Mouse (Mus musculus) megakaryocyte-erythroid progenitor cell, adult 5-6 weeks (primary cell): Measurements from ENCODE around the gene Mrpl51. TPM values are rescaled to one million over a fixed set of nuclear protein-coding genes. Genes with fewer than 3 reads are reported as not detected.

Experiments used
- total RNA-seq, 2 experiments: library from RNA; stranded (forward) in 1 of 2; stranded (reverse) in 1 of 2; fragments of 200-1000, 215-1000 nt in 1 of 2; fragments of >200 nt in 1 of 2; fragmentation: Nextera tagmentation in 1 of 2; gene quantifications; 2 replicates each; pipeline ENCODE4 v1.2.3; 2014 to 2017

The Mrpl51 gene
- total RNA-seq, 2 experiments from 2014 or later, result 151 to 194 TPM

Other genes starting within 250 kb of the Mrpl51 start
- gene Cops7a, start 226.3 kb upstream of the Mrpl51 start, total RNA-seq (2014; fragmentation: Nextera tagmentation), result 71.0 and 117 TPM in 2 replicates
- gene Cops7a, start 226.3 kb upstream of the Mrpl51 start, total RNA-seq (2017), result 46.8 and 57.5 TPM in 2 replicates
- gene Pianp, start 195.1 kb upstream of the Mrpl51 start, total RNA-seq (2014; fragmentation: Nextera tagmentation), result not detected in 2 replicates
- gene Pianp, start 195.1 kb upstream of the Mrpl51 start, total RNA-seq (2017), result not detected in 2 replicates
- 67.0 and 86.8 TPM in 2 replicates for gene Zfp384, start 182.7 kb upstream of the Mrpl51 start, total RNA-seq (2014; fragmentation: Nextera tagmentation)
- 18.5 and 18.6 TPM in 2 replicates for gene Zfp384, start 182.7 kb upstream of the Mrpl51 start, total RNA-seq (2017)
- 23.6 and 45.9 TPM in 2 replicates for gene Ing4, start 152.0 kb upstream of the Mrpl51 start, total RNA-seq (2014; fragmentation: Nextera tagmentation)
- gene Ing4, start 152.0 kb upstream of the Mrpl51 start, total RNA-seq (2017), result 43.0 and 51.1 TPM in 2 replicates
- gene Acrbp, start 142.1 kb upstream of the Mrpl51 start, total RNA-seq (2014; fragmentation: Nextera tagmentation), result 8.6 and 16.5 TPM in 2 replicates
- 0.95 and 8.6 TPM in 2 replicates for gene Acrbp, start 142.1 kb upstream of the Mrpl51 start, total RNA-seq (2017)
- gene Lpar5, start 123.9 kb upstream of the Mrpl51 start, total RNA-seq (2014; fragmentation: Nextera tagmentation), result not detected in 2 replicates
- gene Lpar5, start 123.9 kb upstream of the Mrpl51 start, total RNA-seq (2017), result 4.3 TPM in 1 of 2 replicates, not detected in the other
- gene Chd4, start 95.8 kb upstream of the Mrpl51 start, total RNA-seq (2014; fragmentation: Nextera tagmentation), result 153 and 188 TPM in 2 replicates
- gene Chd4, start 95.8 kb upstream of the Mrpl51 start, total RNA-seq (2017), result 438 and 492 TPM in 2 replicates
- 92.2 and 114 TPM in 2 replicates for gene Nop2, start 59.9 kb upstream of the Mrpl51 start, total RNA-seq (2014; fragmentation: Nextera tagmentation)
- 108 and 125 TPM in 2 replicates for gene Nop2, start 59.9 kb upstream of the Mrpl51 start, total RNA-seq (2017)
- 18.3 and 22.7 TPM in 2 replicates for gene Iffo1, start 46.6 kb upstream of the Mrpl51 start, total RNA-seq (2014; fragmentation: Nextera tagmentation)
- 10.3 and 12.8 TPM in 2 replicates for gene Iffo1, start 46.6 kb upstream of the Mrpl51 start, total RNA-seq (2017)
- 900 and 1,346 TPM in 2 replicates for gene Gapdh, start 25.3 kb upstream of the Mrpl51 start, total RNA-seq (2014; fragmentation: Nextera tagmentation)
- gene Gapdh, start 25.3 kb upstream of the Mrpl51 start, total RNA-seq (2017), result 535 and 806 TPM in 2 replicates
- 285 and 384 TPM in 2 replicates for gene Ncapd2, start 100 bp upstream of the Mrpl51 start, total RNA-seq (2014; fragmentation: Nextera tagmentation)
- gene Ncapd2, start 100 bp upstream of the Mrpl51 start, total RNA-seq (2017), result 186 and 262 TPM in 2 replicates
- 14.9 and 25.5 TPM in 2 replicates for gene Vamp1, start 23.8 kb downstream of the Mrpl51 start, total RNA-seq (2014; fragmentation: Nextera tagmentation)
- gene Vamp1, start 23.8 kb downstream of the Mrpl51 start, total RNA-seq (2017), result 2.3 and 4.9 TPM in 2 replicates
- gene Tapbpl, start 40.1 kb downstream of the Mrpl51 start, total RNA-seq (2014; fragmentation: Nextera tagmentation), result 2.0 and 3.6 TPM in 2 replicates
- gene Tapbpl, start 40.1 kb downstream of the Mrpl51 start, total RNA-seq (2017), result 4.8 and 8.6 TPM in 2 replicates
- 8.0 and 9.4 TPM in 2 replicates for gene Cd27, start 45.2 kb downstream of the Mrpl51 start, total RNA-seq (2014; fragmentation: Nextera tagmentation)
- gene Cd27, start 45.2 kb downstream of the Mrpl51 start, total RNA-seq (2017), result 6.6 and 14.3 TPM in 2 replicates
- not detected in 2 replicates for gene Tuba3a, start 94.2 kb downstream of the Mrpl51 start, total RNA-seq (2014; fragmentation: Nextera tagmentation)
- gene Tuba3a, start 94.2 kb downstream of the Mrpl51 start, total RNA-seq (2017), result not detected in 2 replicates
- gene Ltbr, start 122.1 kb downstream of the Mrpl51 start, total RNA-seq (2014; fragmentation: Nextera tagmentation), result 5.2 and 8.8 TPM in 2 replicates
- gene Ltbr, start 122.1 kb downstream of the Mrpl51 start, total RNA-seq (2017), result 6.0 and 7.8 TPM in 2 replicates
- 1.4 TPM in 1 of 2 replicates, not detected in the other for gene Scnn1a, start 128.9 kb downstream of the Mrpl51 start, total RNA-seq (2014; fragmentation: Nextera tagmentation)
- not detected in 2 replicates for gene Scnn1a, start 128.9 kb downstream of the Mrpl51 start, total RNA-seq (2017)
- 8.6 and 9.5 TPM in 2 replicates for gene Tnfrsf1a, start 157.6 kb downstream of the Mrpl51 start, total RNA-seq (2014; fragmentation: Nextera tagmentation)
- gene Tnfrsf1a, start 157.6 kb downstream of the Mrpl51 start, total RNA-seq (2017), result 4.7 and 6.3 TPM in 2 replicates
- gene Plekhg6, start 189.0 kb downstream of the Mrpl51 start, total RNA-seq (2014; fragmentation: Nextera tagmentation), result not detected in 2 replicates
- not detected in 2 replicates for gene Plekhg6, start 189.0 kb downstream of the Mrpl51 start, total RNA-seq (2017)